Mouse (Mus musculus): Measurements from ENCODE around the gene Il21r. TPM values are rescaled to one million over a fixed set of nuclear protein-coding genes. Genes with fewer than 3 reads are reported as not detected.

The Il21r gene
- total and polyA plus RNA-seq, 2 experiments from 2014 or later, result 0.29 to 0.52 TPM

GRCm38 (mm10) chr7:125579545-125580219 is 23.5 kb upstream of the Il21r start:
- TF ChIP-seq CTCF (IDR thresholded peaks at IDR 0.05; ENCODE audit: low read depth), result no peak
- Histone ChIP-seq H3K9me3 (ENCODE audit: low read length) (no peaks in the 10 kb centered on the region), H3K36me3 (ENCODE audit: insufficient read depth, low read length) (no peaks in the 10 kb centered on the region), H3K4me3 (ENCODE audit: low read length) (no peak overlapping the region), H3K27ac (no peak overlapping the region), H3K4me2 (ENCODE audit: low read depth, low read length) (no peak overlapping the region), H3K4me1 (ENCODE audit: insufficient read depth, low read length) (peaks cover 8% of the 10 kb centered on the region; the same call in 1 of the 2 replicates), H3K9ac (replicated peaks; ENCODE audit: low read length) (no peak overlapping the region), H3K27me3 (ENCODE audit: insufficient read depth, low read length) (no peaks in the 10 kb centered on the region)
- WGBS, result 85% methylated on average over 9 of the region's 9 CpGs
- ATAC-seq, result no peak
- DNase-seq (ENCODE audit: low spot score), result no peak

- DNase-seq (ENCODE audit: low spot score) (no peak), ATAC-seq (no peak)
- WGBS, result 100% methylated on average over 1 of the region's 1 CpGs
- Histone ChIP-seq H3K4me3 (ENCODE audit: low read length) (no peak overlapping the region), H3K9ac (replicated peaks; ENCODE audit: low read length) (no peak overlapping the region), H3K27me3 (ENCODE audit: insufficient read depth, low read length) (no peaks in the 10 kb centered on the region), H3K36me3 (ENCODE audit: insufficient read depth, low read length) (no peaks in the 10 kb centered on the region), H3K4me2 (ENCODE audit: low read depth, low read length) (no peak overlapping the region), H3K27ac (no peak overlapping the region), H3K9me3 (ENCODE audit: low read length) (no peaks in the 10 kb centered on the region), H3K4me1 (ENCODE audit: insufficient read depth, low read length) (peaks cover 8% of the 10 kb centered on the region; the same call in 1 of the 2 replicates)
- no peak for TF ChIP-seq CTCF (IDR thresholded peaks at IDR 0.05; ENCODE audit: low read depth)
Measured at GRCm38 (mm10) chr7:125580220-125580549, 23.0 kb upstream of the Il21r start.

GRCm38 (mm10) chr7:125580625-125581316 is 22.5 kb upstream of the Il21r start:
- Histone ChIP-seq H3K4me2 (ENCODE audit: low read depth, low read length) (peak overlapping the region; percentile 63), H3K9me3 (ENCODE audit: low read length) (no peaks in the 10 kb centered on the region), H3K36me3 (ENCODE audit: insufficient read depth, low read length) (no peaks in the 10 kb centered on the region), H3K9ac (replicated peaks; ENCODE audit: low read length) (no peak overlapping the region), H3K4me3 (ENCODE audit: low read length) (peak overlapping the region; percentile 26), H3K27me3 (ENCODE audit: insufficient read depth, low read length) (no peaks in the 10 kb centered on the region), H3K4me1 (ENCODE audit: insufficient read depth, low read length) (peaks cover 8% of the 10 kb centered on the region; the same call in 1 of the 2 replicates), H3K27ac (no peak overlapping the region)
- DNase-seq (ENCODE audit: low spot score) (no peak), ATAC-seq (no peak)
- no peak for TF ChIP-seq CTCF (IDR thresholded peaks at IDR 0.05; ENCODE audit: low read depth)
- WGBS, result 9% methylated on average over 16 of the region's 16 CpGs

GRCm38 (mm10) chr7:125581317-125581672 is 21.9 kb upstream of the Il21r start:
- TF ChIP-seq CTCF (IDR thresholded peaks at IDR 0.05; ENCODE audit: low read depth), result peak; percentile 99
- no peak overlapping the region for H3K9ac ChIP-seq (replicated peaks; ENCODE audit: low read length)
- H3K27me3 ChIP-seq (ENCODE audit: insufficient read depth, low read length), result no peaks in the 10 kb centered on the region
- peak overlapping the region; percentile 26 for H3K4me3 ChIP-seq (ENCODE audit: low read length)
- peaks cover 8% of the 10 kb centered on the region; the same call in 1 of the 2 replicates for H3K4me1 ChIP-seq (ENCODE audit: insufficient read depth, low read length)
- ATAC-seq (peak; percentile 85), DNase-seq (ENCODE audit: low spot score) (peak; percentile 90)
- no peaks in the 10 kb centered on the region for H3K9me3 ChIP-seq (ENCODE audit: low read length)
- under 1% methylated on average over 21 of the region's 21 CpGs for WGBS
- peak overlapping the region; percentile 63 for H3K4me2 ChIP-seq (ENCODE audit: low read depth, low read length)
- H3K36me3 ChIP-seq (ENCODE audit: insufficient read depth, low read length), result no peaks in the 10 kb centered on the region
- H3K27ac ChIP-seq, result no peak overlapping the region

- 76% methylated on average over 6 of the region's 6 CpGs for WGBS
Measured at GRCm38 (mm10) chr7:125583325-125584004, 19.8 kb upstream of the Il21r start.

GRCm38 (mm10) chr7:125584005-125584369 is 19.2 kb upstream of the Il21r start:
- H3K27ac ChIP-seq, result no peak overlapping the region

More at GRCm38 (mm10) chr7:125583325-125584004, 19.8 kb upstream of the Il21r start:
- Histone ChIP-seq H3K4me3 (ENCODE audit: low read length) (no peak overlapping the region), H3K27me3 (ENCODE audit: insufficient read depth, low read length) (no peaks in the 10 kb centered on the region), H3K9ac (replicated peaks; ENCODE audit: low read length) (no peak overlapping the region), H3K36me3 (ENCODE audit: insufficient read depth, low read length) (no peaks in the 10 kb centered on the region), H3K4me2 (ENCODE audit: low read depth, low read length) (no peak overlapping the region), H3K27ac (no peak overlapping the region), H3K9me3 (ENCODE audit: low read length) (no peaks in the 10 kb centered on the region), H3K4me1 (ENCODE audit: insufficient read depth, low read length) (no peaks in the 10 kb centered on the region)
- DNase-seq (ENCODE audit: low spot score) (no peak), ATAC-seq (no peak)
- no peak for TF ChIP-seq CTCF (IDR thresholded peaks at IDR 0.05; ENCODE audit: low read depth)

More at GRCm38 (mm10) chr7:125584005-125584369, 19.2 kb upstream of the Il21r start:
- Histone ChIP-seq H3K36me3 (ENCODE audit: insufficient read depth, low read length) (no peaks in the 10 kb centered on the region), H3K9me3 (ENCODE audit: low read length) (no peaks in the 10 kb centered on the region), H3K4me1 (ENCODE audit: insufficient read depth, low read length) (no peaks in the 10 kb centered on the region), H3K4me2 (ENCODE audit: low read depth, low read length) (no peak overlapping the region), H3K9ac (replicated peaks; ENCODE audit: low read length) (no peak overlapping the region), H3K27me3 (ENCODE audit: insufficient read depth, low read length) (no peaks in the 10 kb centered on the region), H3K4me3 (ENCODE audit: low read length) (no peak overlapping the region)
- DNase-seq (ENCODE audit: low spot score) (no peak), ATAC-seq (no peak; the same call in 1 of the 2 replicates)
- WGBS, result 81% methylated on average over 5 of the region's 5 CpGs
- TF ChIP-seq CTCF (IDR thresholded peaks at IDR 0.05; ENCODE audit: low read depth), result no peak
